Mouse (Mus musculus): ENCODE measurements around the gene Vmn1r152.
"Not testable (repeated sequence)": the region's sequence is repeated elsewhere in the genome, so short reads cannot be mapped to it uniquely, and the experiment has no call there.

DNA sequence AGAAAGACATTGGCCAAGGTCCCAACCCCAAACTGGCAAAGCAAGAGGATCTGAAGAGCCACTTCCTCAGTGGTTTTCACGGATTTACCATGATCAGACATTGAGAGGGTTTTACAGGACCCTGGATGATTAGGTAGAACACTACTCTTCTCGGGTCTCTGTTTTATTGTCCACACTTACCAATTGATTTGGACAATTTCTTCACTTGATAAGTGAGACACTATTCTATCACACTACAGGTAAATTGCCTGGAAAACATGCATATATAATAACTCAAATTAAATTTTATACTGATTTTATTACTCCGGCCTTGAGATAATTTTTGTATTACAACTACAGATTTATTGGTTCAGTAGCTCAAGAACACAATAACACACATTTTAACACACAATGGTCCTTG, 23.2 kb upstream of the Vmn1r152 start, which contains the start of gene Vmn1r151:
- TF ChIP-seq CTCF (IDR thresholded peaks at IDR 0.05; ENCODE audit: insufficient read depth, low read length); POLR2A (IDR thresholded peaks at IDR 0.05; ENCODE audit: borderline replicate concordance, extremely low read depth, low read depth, low read length): not testable (repeated sequence)

All from lung, adult 2 months (tissue).